Mouse (Mus musculus) G1E (cell line): ENCODE results near the gene Cldn6. TPM values are rescaled to one million over a fixed set of nuclear protein-coding genes. Genes with fewer than 3 reads are reported as not detected.

Source experiments
- ATAC-seq: 2 replicates; pipeline ENCODE4 v1.8.0; 2016; ENCODE audit warnings: mild to moderate bottlenecking; ENCODE audit not compliant: insufficient number of reproducible peaks, poor library complexity, low FRiP score, severe bottlenecking; ENCODE audit errors: extremely low read depth
- DNase-seq: peaks from one replicate; pipeline ENCODE4 v3.0.0; 2012; ENCODE audit warnings: low spot score
- H3K27me3 ChIP-seq: 2 replicates; pipeline ENCODE4 v1.6.1; 2012; ENCODE audit warnings: mild to moderate bottlenecking, low read length, inconsistent platforms; ENCODE audit not compliant: insufficient read depth
- H3K36me3 ChIP-seq: replicated peaks from 2 replicates; pipeline ENCODE3; 2012; ENCODE audit warnings: mild to moderate bottlenecking, inconsistent platforms
- H3K4me1 ChIP-seq: 2 replicates; pipeline ENCODE4 v1.6.1; 2012; ENCODE audit warnings: low read depth, low read length, inconsistent platforms, mixed read lengths; ENCODE audit not compliant: insufficient read depth
- H3K4me3 ChIP-seq: 2 replicates; pipeline ENCODE4 v1.5.1; 2012; ENCODE audit warnings: low read depth, mild to moderate bottlenecking, inconsistent platforms, low read length, moderate library complexity, mixed read lengths
- H3K9me3 ChIP-seq: replicated peaks from 2 replicates; pipeline ENCODE4 v1.6.1; 2012; ENCODE audit warnings: inconsistent platforms
- CTCF ChIP-seq: IDR thresholded peaks from 2 replicates; pipeline ENCODE4 v1.5.1; 2012; ENCODE audit warnings: low read depth, low read length, inconsistent platforms, mixed read lengths
- GATA1 ChIP-seq: IDR thresholded peaks from 2 replicates; pipeline ENCODE4 v1.6.1; 2012; ENCODE audit warnings: borderline replicate concordance, low read length, inconsistent platforms, mixed read lengths
- GATA2 ChIP-seq: IDR thresholded peaks from 2 replicates; pipeline ENCODE4 v1.6.1; 2012; ENCODE audit warnings: low read depth, low read length, inconsistent platforms, borderline replicate concordance
- POLR2AphosphoS5 ChIP-seq: IDR thresholded peaks from 2 replicates; pipeline ENCODE4 v1.6.1; 2012; ENCODE audit warnings: low read depth, low read length, inconsistent platforms; ENCODE audit not compliant: insufficient replicate concordance
- TAL1 ChIP-seq: conservative IDR thresholded peaks from 2 replicates; pipeline ENCODE4 v1.6.1; 2012; ENCODE audit warnings: low read depth, low read length, inconsistent platforms, mixed read lengths
- polyA plus RNA-seq: library from polyadenylated mRNA; stranded (reverse); fragments of >175 nt; gene quantifications from 2 replicates; pipeline ENCODE4 v1.2.3, GENCODE M21; 2012
- total RNA-seq, 2 experiments: library from RNA; stranded (forward) in 1 of 2; stranded (reverse) in 1 of 2; fragments of 200-1000 nt in 1 of 2; fragments of >200 nt in 1 of 2; fragmentation: Nextera tagmentation in 1 of 2; gene quantifications; 2 replicates each; pipeline ENCODE4 v1.2.3; 2014 to 2017

Cldn6 gene
- total and polyA plus RNA-seq, 3 experiments = not detected

DNA sequence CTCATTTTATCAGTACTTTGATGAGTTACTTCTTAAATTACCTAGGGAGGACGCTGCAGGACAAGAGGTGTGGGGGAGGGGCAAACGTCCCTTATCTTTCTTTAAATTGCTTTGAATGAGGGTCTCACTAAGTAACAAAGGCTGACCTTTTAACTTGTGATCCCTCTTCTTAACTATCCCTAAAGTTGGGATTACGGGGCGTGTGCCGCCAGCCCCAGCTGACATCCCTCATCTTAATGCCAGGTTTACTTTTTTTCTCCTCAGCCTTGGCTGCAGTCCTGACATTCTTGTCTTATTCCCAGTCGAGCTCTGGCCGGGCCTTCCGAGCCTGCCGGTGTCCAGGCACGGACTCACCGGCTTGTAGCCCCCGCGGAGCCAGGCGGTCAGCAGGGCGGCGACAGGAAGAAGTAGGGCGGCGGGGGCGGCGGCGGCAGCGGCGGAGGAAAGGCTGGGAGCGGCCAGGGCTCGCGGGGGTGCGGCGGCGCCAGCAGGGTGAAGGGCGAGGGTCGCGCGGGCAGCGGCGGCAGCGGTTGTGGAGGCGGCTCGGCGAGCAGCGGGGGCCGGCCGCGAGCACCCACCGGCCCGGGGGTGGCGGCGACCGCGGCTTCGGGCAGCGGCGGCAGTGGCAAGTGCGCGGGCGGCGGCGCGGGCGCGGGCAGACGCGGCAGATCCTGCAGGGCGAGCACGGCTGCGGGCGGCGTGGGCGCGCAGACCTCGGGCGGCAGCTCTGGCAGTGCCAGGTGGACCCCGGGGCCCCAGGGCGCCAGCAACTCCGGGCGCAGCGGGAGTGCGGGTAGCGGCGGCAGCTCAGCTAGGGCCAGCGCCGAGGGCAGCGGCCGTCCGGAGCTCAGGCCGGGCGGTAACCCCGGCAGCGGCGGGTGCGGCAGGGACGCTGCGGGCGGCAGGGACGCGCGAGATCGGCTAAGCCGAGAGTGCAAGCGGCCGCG is 20.4 kb downstream of the Cldn6 start:
- H3K4me3 ChIP-seq = peak overlapping the region; percentile 75
- ATAC-seq (no peak), DNase-seq (peak; percentile 17)
- peaks cover 16% of the 10 kb centered on the region for H3K4me1 ChIP-seq
- no peak for TF ChIP-seq GATA1
- TF ChIP-seq GATA2 = no peak
- no peak for TF ChIP-seq TAL1
- TF ChIP-seq POLR2AphosphoS5 = no peak
- no peak for TF ChIP-seq CTCF
- peaks cover 65% of the 10 kb centered on the region for H3K27me3 ChIP-seq
- no peaks in the 10 kb centered on the region for H3K36me3 ChIP-seq
- H3K9me3 ChIP-seq = no peaks in the 10 kb centered on the region

DNA sequence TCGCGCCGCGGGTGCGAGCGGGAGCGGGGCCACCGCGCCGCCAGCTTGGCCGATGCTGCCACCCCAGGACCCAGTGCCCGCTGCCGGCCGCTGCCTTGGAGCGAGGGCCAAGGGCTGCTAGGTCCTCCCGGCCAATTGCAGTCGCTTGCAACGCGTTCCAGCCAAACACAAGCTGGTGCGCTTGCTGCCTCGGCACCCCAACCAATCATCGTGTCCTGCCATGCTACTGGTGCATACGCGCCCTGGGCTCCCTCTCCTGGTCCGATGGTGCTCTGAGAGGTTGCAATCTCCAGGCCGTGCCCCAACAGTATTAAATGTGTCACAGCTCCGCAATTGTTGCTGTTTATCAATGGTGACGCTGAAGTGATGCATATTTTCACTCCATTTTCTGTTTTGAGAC is 21.0 kb downstream of the Cldn6 start:
- TF ChIP-seq POLR2AphosphoS5 (no peak), TAL1 (no peak)
- H3K4me1 ChIP-seq = peaks cover 16% of the 10 kb centered on the region
- H3K9me3 ChIP-seq = no peaks in the 10 kb centered on the region
- peak overlapping the region; percentile 75 for H3K4me3 ChIP-seq
- ATAC-seq (peak; percentile 100), DNase-seq (peak; percentile 89)
- H3K27me3 ChIP-seq = peaks cover 62% of the 10 kb centered on the region
- no peaks in the 10 kb centered on the region for H3K36me3 ChIP-seq

DNA sequence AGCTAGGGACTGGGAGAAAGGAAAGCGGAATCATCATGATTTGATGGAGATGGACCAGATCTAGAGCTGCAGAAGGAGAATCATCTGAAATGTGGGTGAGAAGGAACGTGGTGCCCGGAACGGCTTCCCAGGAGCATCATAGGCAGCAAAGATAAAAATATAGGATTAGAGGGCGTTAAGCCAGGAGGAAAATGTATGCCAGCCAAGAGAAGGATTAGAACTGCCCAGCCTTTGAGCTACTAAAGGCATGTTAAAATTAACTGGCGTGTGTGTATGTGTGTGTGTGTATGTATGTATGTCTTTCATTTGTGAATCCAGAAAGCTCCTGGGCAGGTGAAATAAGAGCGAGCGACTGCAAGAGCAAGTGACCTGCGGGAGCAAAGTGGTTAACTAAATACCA is 24.3 kb downstream of the Cldn6 start:
- H3K4me3 ChIP-seq = no peak overlapping the region
- no peak for ATAC-seq
- H3K9me3 ChIP-seq = no peaks in the 10 kb centered on the region
- TF ChIP-seq TAL1 (no peak), POLR2AphosphoS5 (no peak), CTCF (no peak), GATA2 (no peak), GATA1 (no peak)
- peaks cover 49% of the 10 kb centered on the region for H3K27me3 ChIP-seq
- no peak for DNase-seq
- no peaks in the 10 kb centered on the region for H3K36me3 ChIP-seq
- H3K4me1 ChIP-seq = peaks cover 17% of the 10 kb centered on the region

DNA sequence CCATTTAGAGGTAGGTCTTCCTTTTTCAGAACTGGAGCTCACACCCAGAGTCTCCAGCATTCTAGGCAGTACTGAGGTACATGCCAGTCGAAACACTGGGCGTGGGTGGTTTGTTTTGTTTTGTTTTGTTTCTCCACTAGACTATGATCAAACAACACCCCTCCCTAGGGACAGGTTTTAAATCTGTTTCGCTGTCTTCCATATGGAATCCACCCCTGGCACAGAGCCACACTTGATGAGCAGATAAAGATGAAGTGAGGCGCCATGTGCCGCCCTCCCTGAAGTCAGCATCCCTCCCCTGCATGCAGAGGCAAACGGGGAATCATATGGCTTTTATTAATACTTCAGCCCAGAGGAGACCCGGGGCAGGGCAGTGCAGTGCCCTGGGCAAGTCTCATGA is 25.7 kb downstream of the Cldn6 start:
- peaks cover 9% of the 10 kb centered on the region for H3K4me1 ChIP-seq
- no peaks in the 10 kb centered on the region for H3K36me3 ChIP-seq
- TF ChIP-seq GATA2 = no peak
- TF ChIP-seq CTCF = no peak
- TF ChIP-seq GATA1 = no peak
- TF ChIP-seq TAL1 = no peak
- H3K9me3 ChIP-seq = no peaks in the 10 kb centered on the region
- no peak overlapping the region for H3K4me3 ChIP-seq
- DNase-seq (no peak), ATAC-seq (no peak)
- peaks cover 39% of the 10 kb centered on the region for H3K27me3 ChIP-seq

DNA sequence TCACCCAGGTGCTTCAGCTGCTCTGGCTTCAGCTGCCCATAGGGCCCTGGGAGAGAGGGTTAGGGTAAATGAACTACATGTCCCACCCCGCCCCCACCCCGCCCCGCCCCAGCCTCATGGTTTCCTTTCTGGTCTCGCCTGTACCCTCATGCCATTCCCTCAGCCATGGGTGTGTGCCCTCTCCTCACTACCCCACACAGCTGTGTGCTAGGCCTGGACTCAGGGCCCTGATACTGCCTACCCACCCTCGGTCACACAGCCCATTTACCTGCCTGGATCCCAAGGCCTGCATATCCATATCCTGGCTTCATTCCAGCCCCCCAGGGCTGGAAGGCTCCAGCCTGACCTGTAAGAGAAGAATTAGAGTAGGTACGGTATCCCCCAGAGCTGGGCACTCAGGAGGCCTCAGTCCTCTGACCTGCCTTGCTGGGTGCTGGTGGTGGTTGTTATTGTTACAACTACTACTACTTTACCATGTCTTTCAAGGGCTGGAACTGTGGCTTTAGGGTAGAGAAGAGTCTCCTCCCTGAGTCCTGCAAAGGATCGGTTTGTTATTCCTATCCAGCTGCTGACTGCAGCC is 26.6 kb downstream of the Cldn6 start:
- TF ChIP-seq CTCF = no peak
- no peak for TF ChIP-seq POLR2AphosphoS5
- TF ChIP-seq GATA2 = no peak
- no peak for TF ChIP-seq TAL1
- TF ChIP-seq GATA1 = no peak
- H3K27me3 ChIP-seq = peaks cover 40% of the 10 kb centered on the region
- no peaks in the 10 kb centered on the region for H3K9me3 ChIP-seq
- H3K4me1 ChIP-seq = peaks cover 2% of the 10 kb centered on the region; the same call in 1 of the 2 replicates
- H3K36me3 ChIP-seq = no peaks in the 10 kb centered on the region
- no peak overlapping the region for H3K4me3 ChIP-seq
- ATAC-seq (no peak), DNase-seq (no peak)

DNA sequence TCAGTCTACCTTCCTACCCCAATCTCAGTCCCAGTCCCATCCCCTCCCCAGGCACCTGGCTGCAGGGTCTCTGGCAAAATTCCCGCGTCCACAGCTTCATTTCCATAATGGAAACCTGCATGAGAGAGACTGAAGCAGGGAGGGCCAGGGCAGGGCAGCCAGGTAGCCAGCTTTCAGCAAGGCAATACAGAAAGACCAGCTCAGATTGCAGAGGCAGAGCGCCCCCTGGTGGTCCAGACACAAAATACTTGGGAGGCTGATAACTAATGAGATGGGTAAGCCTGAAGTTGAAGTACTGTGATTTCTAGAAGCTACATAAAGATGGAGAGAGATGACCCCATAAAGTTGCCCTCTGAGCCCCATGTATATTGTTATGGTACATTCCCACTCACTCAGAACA is 27.2 kb downstream of the Cldn6 start:
- ATAC-seq = peak; percentile 54; the same call in 1 of the 2 replicates
- peaks cover 2% of the 10 kb centered on the region; the same call in 1 of the 2 replicates for H3K4me1 ChIP-seq

More for the DNA sequence above, 27.2 kb downstream of the Cldn6 start:
- Histone ChIP-seq H3K27me3 (peaks cover 35% of the 10 kb centered on the region), H3K9me3 (no peaks in the 10 kb centered on the region), H3K4me3 (no peak overlapping the region), H3K36me3 (no peaks in the 10 kb centered on the region)
- no peak for TF ChIP-seq GATA2
- no peak for TF ChIP-seq POLR2AphosphoS5
- peak; percentile 75 for TF ChIP-seq CTCF
- TF ChIP-seq GATA1 = no peak
- TF ChIP-seq TAL1 = no peak
- peak; percentile 56 for DNase-seq
